Mouse (Mus musculus) intestine, postnatal 0 days (tissue): ENCODE data around the gene Asap3. TPM values are rescaled to one million over a fixed set of nuclear protein-coding genes. Genes with fewer than 3 reads are reported as not detected.

Source experiments
- ATAC-seq: fragments of 200-750 bp; cut with Nextera tagmentation; 2 replicates; pipeline ENCODE4 v1.8.0; 2017; ENCODE audit warnings: mild to moderate bottlenecking, moderate TSS enrichment, moderate library complexity
- H3K27ac ChIP-seq: fragments of 300-500 bp; sonication (generic); 2 replicates; pipeline ENCODE4 v1.5.1; 2014; ENCODE audit warnings: mild to moderate bottlenecking, low read depth, low read length, moderate library complexity
- H3K27me3 ChIP-seq: fragments of 300-500 bp; sonication (generic); replicated peaks from 2 replicates; pipeline ENCODE4 v1.6.1; 2014; ENCODE audit warnings: low read length, mixed read lengths; ENCODE audit not compliant: control insufficient read depth, insufficient read depth
- H3K36me3 ChIP-seq: fragments of 300-500 bp; sonication (generic); 2 replicates; pipeline ENCODE4 v1.6.1; 2014; ENCODE audit warnings: mild to moderate bottlenecking, moderate library complexity; ENCODE audit not compliant: control insufficient read depth, insufficient read depth
- H3K4me1 ChIP-seq: fragments of 300-500 bp; sonication (generic); replicated peaks from 2 replicates; pipeline ENCODE4 v1.6.1; 2014; ENCODE audit warnings: antibody characterized with exemption, low read length, mixed read lengths; ENCODE audit not compliant: control insufficient read depth, insufficient read depth
- H3K4me2 ChIP-seq: fragments of 300-500 bp; sonication (generic); replicated peaks from 2 replicates; pipeline ENCODE4 v1.6.1; 2014; ENCODE audit warnings: low read depth, mild to moderate bottlenecking, moderate library complexity
- H3K4me3 ChIP-seq: fragments of 300-500 bp; sonication (generic); 2 replicates; pipeline ENCODE4 v1.5.1; 2014; ENCODE audit warnings: low read depth, low read length
- H3K9ac ChIP-seq: fragments of 300-500 bp; sonication (generic); 2 replicates; pipeline ENCODE4 v1.6.1; 2014; ENCODE audit warnings: mild to moderate bottlenecking, low read depth, low read length
- H3K9me3 ChIP-seq: fragments of 300-500 bp; sonication (generic); 2 replicates; pipeline ENCODE4 v1.6.1; 2016; ENCODE audit warnings: mixed run types; ENCODE audit not compliant: control insufficient read depth
- CTCF ChIP-seq: sonication (generic); IDR thresholded peaks from 2 replicates; pipeline ENCODE4 v1.5.1; 2016; ENCODE audit warnings: low read depth, mild to moderate bottlenecking, control low read depth, antibody characterized with exemption, moderate library complexity
- WGBS: fragments of 180-500 bp; shearing (Covaris S2); extraction: QIAGEN DNeasy Blood & Tissue Kit; methylation state at CpG from one replicate; pipeline ENCODE4 v1.1.7; 2014; 5-methylcytosine and 5-hydroxymethylcytosine counted together
- polyA plus RNA-seq: library from polyadenylated mRNA; unstranded; fragments of >200 nt; fragmentation: Nextera tagmentation; extraction: Ambion mirVana; gene quantifications from 2 replicates; pipeline ENCODE4 v1.2.1, GENCODE M21; 2015

The Asap3 gene
- polyA plus RNA-seq, 1 experiment from 2014 or later, result 0.95 TPM

GRCm38 (mm10) chr4:136281097-136281496 is 74.9 kb downstream of the Asap3 start:
- no peak for ATAC-seq
- TF ChIP-seq CTCF, result no peak

GRCm38 (mm10) chr4:136281611-136282010 is 75.4 kb downstream of the Asap3 start:
- Histone ChIP-seq H3K4me3 (no peak overlapping the region), H3K27me3 (no peaks in the 10 kb centered on the region), H3K4me1 (0 out of 2 replicates have a peak, but pooled peaks cover 4% of the 10 kb centered on the region), H3K27ac (no peak overlapping the region), H3K4me2 (no peak overlapping the region), H3K9ac (no peak overlapping the region), H3K9me3 (no peaks in the 10 kb centered on the region), H3K36me3 (no peaks in the 10 kb centered on the region)
- WGBS, result 65% methylated on average over 9 of the region's 9 CpGs
- TF ChIP-seq CTCF, result no peak
- ATAC-seq, result no peak

More at GRCm38 (mm10) chr4:136281097-136281496, 74.9 kb downstream of the Asap3 start:
- WGBS, result 75% methylated on average over 8 of the region's 8 CpGs
- no peak overlapping the region for H3K9ac ChIP-seq
- no peaks in the 10 kb centered on the region for H3K9me3 ChIP-seq
- H3K27ac ChIP-seq, result no peak overlapping the region
- H3K4me1 ChIP-seq, result 0 out of 2 replicates have a peak, but pooled peaks cover 4% of the 10 kb centered on the region
- no peak overlapping the region for H3K4me3 ChIP-seq
- no peak overlapping the region for H3K4me2 ChIP-seq
- H3K36me3 ChIP-seq, result no peaks in the 10 kb centered on the region
- no peaks in the 10 kb centered on the region for H3K27me3 ChIP-seq

- peak overlapping the region; percentile 27 for H3K4me2 ChIP-seq
These were observed 76.7 kb downstream of the Asap3 start for GRCm38 (mm10) chr4:136282621-136283480.

GRCm38 (mm10) chr4:136283783-136284182 is 77.6 kb downstream of the Asap3 start:
- Histone ChIP-seq H3K27me3 (no peaks in the 10 kb centered on the region), H3K36me3 (peaks cover 5% of the 10 kb centered on the region), H3K27ac (peak overlapping the region; percentile 87), H3K9ac (no peak overlapping the region), H3K4me3 (no peak overlapping the region), H3K9me3 (no peaks in the 10 kb centered on the region), H3K4me1 (0 out of 2 replicates have a peak, but pooled peaks cover 4% of the 10 kb centered on the region), H3K4me2 (peak overlapping the region; percentile 85; the same call in 1 of the 2 replicates)
- WGBS, result 30% methylated on average over 2 of the region's 2 CpGs
- ATAC-seq, result no peak
- no peak for TF ChIP-seq CTCF

More at GRCm38 (mm10) chr4:136282621-136283480, 76.7 kb downstream of the Asap3 start:
- peak overlapping the region; percentile 79 for H3K27ac ChIP-seq
- H3K4me3 ChIP-seq, result no peak overlapping the region
- H3K9ac ChIP-seq, result no peak overlapping the region
- TF ChIP-seq CTCF, result no peak
- H3K27me3 ChIP-seq, result no peaks in the 10 kb centered on the region
- peaks cover 3% of the 10 kb centered on the region for H3K36me3 ChIP-seq
- 0 out of 2 replicates have a peak, but pooled peaks cover 4% of the 10 kb centered on the region for H3K4me1 ChIP-seq
- no peaks in the 10 kb centered on the region for H3K9me3 ChIP-seq
- ATAC-seq, result no peak
- WGBS, result 47% methylated on average over 10 of the region's 10 CpGs

GRCm38 (mm10) chr4:136284455-136284854 is 78.3 kb downstream of the Asap3 start, which contains the start of gene Zfp46:
Zfp46 (plus strand) TSS chr4:136284683.
- peak within 1 kb of the TSS; percentile 54 for H3K4me3 ChIP-seq
- 0 out of 2 replicates have a peak, but pooled peaks cover 4% of the 10 kb centered on the region for H3K4me1 ChIP-seq
- peaks cover 11% of the 10 kb centered on the region for H3K36me3 ChIP-seq
- no peak for ATAC-seq
- H3K27ac ChIP-seq, result peak within 1 kb of the TSS; percentile 87
- peak within 1 kb of the TSS; percentile 85 for H3K4me2 ChIP-seq
- H3K9me3 ChIP-seq, result no peaks in the 10 kb centered on the region
- no peak for TF ChIP-seq CTCF
- peak within 1 kb of the TSS; percentile 45 for H3K9ac ChIP-seq
- no peaks in the 10 kb centered on the region for H3K27me3 ChIP-seq
- 34% methylated on average over 5 of the region's 5 CpGs for WGBS

GRCm38 (mm10) chr4:136284891-136285290 is 78.7 kb downstream of the Asap3 start:
- peak overlapping the region; percentile 85 for H3K4me2 ChIP-seq
- TF ChIP-seq CTCF, result no peak
- no peak for ATAC-seq
- peak overlapping the region; percentile 87 for H3K27ac ChIP-seq
- peaks cover 15% of the 10 kb centered on the region for H3K36me3 ChIP-seq
- H3K27me3 ChIP-seq, result no peaks in the 10 kb centered on the region
- peak overlapping the region; percentile 45 for H3K9ac ChIP-seq
- WGBS, result 30% methylated on average over 6 of the region's 6 CpGs
- 0 out of 2 replicates have a peak, but pooled peaks cover 4% of the 10 kb centered on the region for H3K4me1 ChIP-seq
- H3K9me3 ChIP-seq, result no peaks in the 10 kb centered on the region
- H3K4me3 ChIP-seq, result peak overlapping the region; percentile 54
